Mouse (Mus musculus) E14TG2a.4 (cell line): ENCODE results near the gene Nanos2.

Experiments used
- H3K27me3 ChIP-seq: 2 replicates; pipeline ENCODE4 v1.6.1; 2014; ENCODE audit warnings: low read length, control low read depth; ENCODE audit not compliant: insufficient read depth
- H3K36me3 ChIP-seq: 2 replicates; pipeline ENCODE4 v1.6.1; 2014; ENCODE audit warnings: low read length, control low read depth; ENCODE audit not compliant: insufficient read depth
- H3K4me1 ChIP-seq: replicated peaks from 2 replicates; pipeline ENCODE4 v1.6.1; 2014; ENCODE audit warnings: low read depth, low read length, control low read depth
- H3K4me3 ChIP-seq: replicated peaks from 2 replicates; pipeline ENCODE4 v1.5.1; 2014; ENCODE audit warnings: mild to moderate bottlenecking, low read length
- H3K9me3 ChIP-seq: 2 replicates; pipeline ENCODE4 v1.6.1; 2014; ENCODE audit warnings: low read length, control low read depth
- CTCF ChIP-seq: conservative IDR thresholded peaks from 2 replicates; pipeline ENCODE4 v1.5.1; 2014; ENCODE audit warnings: low read length
- NANOG ChIP-seq: IDR thresholded peaks from 2 replicates; pipeline ENCODE4 v1.6.1; 2014; ENCODE audit warnings: borderline replicate concordance, low read length, mixed read lengths
- POU5F1 ChIP-seq: IDR thresholded peaks from 2 replicates; pipeline ENCODE4 v1.6.1; 2014; ENCODE audit warnings: low read length, borderline replicate concordance

Nanos2 gene

DNA sequence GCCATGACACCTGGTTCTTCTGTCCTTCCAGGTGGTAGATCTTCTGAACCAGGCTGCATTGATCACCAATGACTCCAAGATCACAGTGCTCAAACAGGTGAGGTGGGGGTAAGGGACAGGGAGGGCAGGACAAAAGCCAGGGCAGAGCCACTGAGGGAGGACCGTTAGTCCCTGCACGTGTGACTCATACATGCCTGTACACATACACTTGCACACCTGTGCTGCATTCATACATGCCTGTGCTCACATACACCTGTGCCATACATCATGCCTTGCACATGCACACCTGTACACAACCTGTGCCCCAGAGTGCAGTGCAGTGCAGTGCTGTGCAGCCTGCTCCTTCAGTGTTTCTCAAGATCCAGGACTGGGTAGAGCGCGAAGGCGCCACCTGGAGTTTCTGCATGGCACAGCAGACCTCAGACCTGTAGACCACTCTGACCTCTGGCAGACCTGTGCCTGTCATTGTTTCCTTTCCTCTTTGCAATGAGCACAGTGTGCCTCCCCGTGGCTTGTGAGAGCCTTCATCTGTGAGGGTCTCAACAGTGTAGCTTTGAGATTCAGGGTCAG lies 42.0 kb downstream of the Nanos2 start:
- H3K4me1 ChIP-seq, result peaks cover 43% of the 10 kb centered on the region
- H3K4me3 ChIP-seq, result no peak overlapping the region
- TF ChIP-seq NANOG (no peak), CTCF (peak; percentile 60), POU5F1 (no peak)
- no peaks in the 10 kb centered on the region for H3K27me3 ChIP-seq
- H3K36me3 ChIP-seq, result peaks cover 64% of the 10 kb centered on the region
- peaks cover 9% of the 10 kb centered on the region for H3K9me3 ChIP-seq

DNA sequence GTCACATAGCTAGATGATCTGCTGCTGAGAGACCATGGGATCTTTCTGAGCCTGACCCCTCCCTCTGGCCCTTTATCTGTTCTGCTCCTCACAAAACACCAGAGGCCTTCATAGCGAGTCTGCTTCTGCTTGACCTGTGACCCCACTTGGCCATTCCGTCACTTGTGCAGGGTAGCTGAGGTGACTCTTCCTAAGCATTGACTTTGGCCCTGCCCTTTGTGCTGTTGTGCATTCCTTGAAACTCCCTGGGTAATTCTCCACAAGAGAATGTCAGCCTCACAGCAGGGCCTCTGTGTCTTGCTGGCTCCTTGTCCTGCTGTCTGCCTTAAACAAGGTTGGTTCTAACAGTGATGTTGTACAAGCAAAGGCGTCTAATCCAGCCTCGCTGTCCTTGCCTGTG lies 44.4 kb downstream of the Nanos2 start:
- TF ChIP-seq CTCF (no peak), POU5F1 (no peak), NANOG (no peak)
- H3K4me1 ChIP-seq, result peaks cover 29% of the 10 kb centered on the region
- H3K4me3 ChIP-seq, result no peak overlapping the region
- no peaks in the 10 kb centered on the region for H3K27me3 ChIP-seq
- H3K9me3 ChIP-seq, result peaks cover 9% of the 10 kb centered on the region
- peaks cover 89% of the 10 kb centered on the region for H3K36me3 ChIP-seq
